Mouse (Mus musculus) embryonic facial prominence, embryonic 12.5 days (tissue): ENCODE data around the gene Gstp2. TPM values are rescaled to one million over a fixed set of nuclear protein-coding genes. Genes with fewer than 3 reads are reported as not detected.

Experiments used
- ATAC-seq: fragments of 200-750 bp; cut with Nextera tagmentation; 2 replicates; pipeline ENCODE4 v1.8.0; 2017; ENCODE audit not compliant: insufficient number of reproducible peaks, insufficient read depth, low FRiP score, low TSS enrichment
- H3K27ac ChIP-seq: fragments of 300-500 bp; sonication (generic); 2 replicates; pipeline ENCODE4 v1.5.1; 2016; ENCODE audit warnings: mild to moderate bottlenecking
- H3K27me3 ChIP-seq: fragments of 300-500 bp; sonication (generic); 2 replicates; pipeline ENCODE4 v1.6.1; 2016; ENCODE audit warnings: mild to moderate bottlenecking, moderate library complexity
- H3K36me3 ChIP-seq: fragments of 300-500 bp; sonication (generic); 2 replicates; pipeline ENCODE4 v1.6.1; 2016; ENCODE audit warnings: mild to moderate bottlenecking
- H3K4me1 ChIP-seq: fragments of 300-500 bp; sonication (generic); 2 replicates; pipeline ENCODE4 v1.6.1; 2016
- H3K4me2 ChIP-seq: fragments of 300-500 bp; sonication (generic); replicated peaks from 2 replicates; pipeline ENCODE4 v1.6.1; 2016; ENCODE audit warnings: mild to moderate bottlenecking, moderate library complexity
- H3K4me3 ChIP-seq: fragments of 300-500 bp; sonication (generic); 2 replicates; pipeline ENCODE4 v1.5.1; 2016; ENCODE audit warnings: mild to moderate bottlenecking
- H3K9ac ChIP-seq: fragments of 300-500 bp; sonication (generic); 2 replicates; pipeline ENCODE4 v1.6.1; 2016; ENCODE audit warnings: mild to moderate bottlenecking, moderate library complexity
- H3K9me3 ChIP-seq: fragments of 300-500 bp; sonication (generic); 2 replicates; pipeline ENCODE4 v1.6.1; 2016; ENCODE audit warnings: mild to moderate bottlenecking, moderate library complexity
- WGBS: fragments of 180-500 bp; shearing (Covaris S2); methylation state at CpG from one replicate; pipeline ENCODE4 v1.1.7; 2016; 5-methylcytosine and 5-hydroxymethylcytosine counted together
- polyA plus RNA-seq: library from polyadenylated mRNA; unstranded; fragments of >200 nt; fragmentation: Nextera tagmentation; extraction: Ambion mirVana; gene quantifications from 2 replicates; pipeline ENCODE4 v1.2.1, GENCODE M21; 2016

The Gstp2 gene
- polyA plus RNA-seq, 1 experiment from 2014 or later = 2.8 TPM

DNA sequence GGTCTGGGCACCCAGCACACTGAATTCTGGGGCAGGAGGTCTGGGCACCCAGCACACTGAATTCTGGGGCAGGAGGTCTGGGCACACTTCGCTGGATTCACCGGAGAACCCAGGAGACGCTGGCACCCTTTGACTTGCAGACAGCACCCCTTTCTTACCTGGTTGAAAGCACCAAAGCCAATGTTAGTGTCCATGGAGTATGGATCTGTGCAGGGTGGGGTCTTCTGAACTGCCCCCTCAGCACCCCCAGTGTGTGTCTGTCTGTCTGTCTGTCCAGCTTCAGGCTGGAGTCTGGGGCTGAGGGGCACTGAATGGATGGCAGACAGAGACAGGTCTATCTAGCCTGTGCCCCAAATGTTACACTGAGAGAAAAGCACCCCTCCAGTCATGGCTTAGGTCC is 54.3 kb downstream of the Gstp2 start:
- H3K9ac ChIP-seq = no peak overlapping the region
- H3K4me3 ChIP-seq = no peak overlapping the region
- H3K36me3 ChIP-seq = no peaks in the 10 kb centered on the region
- H3K27ac ChIP-seq = no peak overlapping the region
- no peaks in the 10 kb centered on the region for H3K27me3 ChIP-seq
- no peak overlapping the region for H3K4me2 ChIP-seq
- WGBS = 94% methylated on average over 3 of the region's 3 CpGs
- no peaks in the 10 kb centered on the region for H3K9me3 ChIP-seq
- H3K4me1 ChIP-seq = peaks cover 4% of the 10 kb centered on the region
- ATAC-seq = no peak

DNA sequence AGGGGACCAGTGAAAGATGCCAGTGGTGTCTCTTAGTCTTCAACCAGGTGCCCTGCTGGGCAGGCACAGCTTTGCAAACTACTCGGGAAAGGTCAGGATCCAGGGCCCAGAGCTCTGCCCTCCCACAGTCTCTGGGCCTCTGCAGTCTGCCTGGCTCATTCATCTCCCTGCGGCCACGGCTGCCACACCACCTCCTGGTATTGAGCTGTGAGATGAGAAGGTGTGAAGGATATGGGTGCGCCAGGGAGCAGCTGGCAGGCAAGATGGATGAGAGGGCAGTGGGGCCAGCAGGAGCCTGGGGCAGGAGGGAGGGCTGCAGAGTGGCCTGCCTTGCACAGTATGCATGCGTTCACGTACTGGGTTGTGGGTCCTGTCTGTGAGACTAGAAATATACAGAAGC is 55.0 kb downstream of the Gstp2 start:
- H3K9me3 ChIP-seq = no peaks in the 10 kb centered on the region
- WGBS = 62% methylated on average over 6 of the region's 6 CpGs
- H3K9ac ChIP-seq = no peak overlapping the region
- no peak for ATAC-seq
- H3K4me2 ChIP-seq = no peak overlapping the region
- H3K4me3 ChIP-seq = no peak overlapping the region
- H3K27ac ChIP-seq = no peak overlapping the region
- peaks cover 11% of the 10 kb centered on the region for H3K4me1 ChIP-seq
- H3K36me3 ChIP-seq = no peaks in the 10 kb centered on the region
- H3K27me3 ChIP-seq = no peaks in the 10 kb centered on the region

Other genes starting within 250 kb of the Gstp2 start
- 64.2 and 68.9 TPM in 2 replicates for gene Chka, start 194.2 kb downstream of the Gstp2 start, polyA plus RNA-seq
- gene Tcirg1, start 138.9 kb downstream of the Gstp2 start, polyA plus RNA-seq = 46.4 and 53.6 TPM in 2 replicates
- gene Ndufs8, start 133.2 kb downstream of the Gstp2 start, polyA plus RNA-seq = 245 and 268 TPM in 2 replicates
- gene Aldh3b1, start 116.2 kb downstream of the Gstp2 start, polyA plus RNA-seq = 0.91 and 1.1 TPM in 2 replicates
- 12.5 and 12.7 TPM in 2 replicates for gene Unc93b1, start 110.8 kb downstream of the Gstp2 start, polyA plus RNA-seq
- gene Aldh3b3, start 87.4 kb downstream of the Gstp2 start, polyA plus RNA-seq = not detected in 2 replicates
- 2.0 and 2.8 TPM in 2 replicates for gene Aldh3b2, start 73.7 kb downstream of the Gstp2 start, polyA plus RNA-seq
- gene Acy3, start 59.5 kb downstream of the Gstp2 start, polyA plus RNA-seq = 3.0 and 3.4 TPM in 2 replicates
- gene Tbx10, start 53.3 kb downstream of the Gstp2 start, polyA plus RNA-seq = not detected in 2 replicates
- 30.0 and 33.2 TPM in 2 replicates for gene Nudt8, start 45.4 kb downstream of the Gstp2 start, polyA plus RNA-seq
- 4.0 and 5.6 TPM in 2 replicates for gene Gm49405, start 45.4 kb downstream of the Gstp2 start, polyA plus RNA-seq
- gene Doc2g, start 42.7 kb downstream of the Gstp2 start, polyA plus RNA-seq = 6.5 and 6.9 TPM in 2 replicates
- gene Ndufv1, start 33.2 kb downstream of the Gstp2 start, polyA plus RNA-seq = 188 and 201 TPM in 2 replicates
- gene Gstp1, start 8.0 kb downstream of the Gstp2 start, polyA plus RNA-seq = 540 and 544 TPM in 2 replicates
- gene Gstp3, start 13.5 kb upstream of the Gstp2 start, polyA plus RNA-seq = not detected in 2 replicates
- gene Cabp2, start 35.6 kb upstream of the Gstp2 start, polyA plus RNA-seq = 0.22 TPM in 1 of 2 replicates, not detected in the other
- 55.6 and 55.7 TPM in 2 replicates for gene Cdk2ap2, start 51.2 kb upstream of the Gstp2 start, polyA plus RNA-seq
- gene Pitpnm1, start 54.0 kb upstream of the Gstp2 start, polyA plus RNA-seq = 8.9 and 10.9 TPM in 2 replicates
- 85.2 and 90.8 TPM in 2 replicates for gene Aip, start 79.8 kb upstream of the Gstp2 start, polyA plus RNA-seq
- not detected in 2 replicates for gene Gpr152, start 93.8 kb upstream of the Gstp2 start, polyA plus RNA-seq
- not detected in 2 replicates for gene Cabp4, start 98.0 kb upstream of the Gstp2 start, polyA plus RNA-seq
- gene Coro1b, start 102.6 kb upstream of the Gstp2 start, polyA plus RNA-seq = 128 and 135 TPM in 2 replicates
- gene Ptprcap, start 107.6 kb upstream of the Gstp2 start, polyA plus RNA-seq = 0.89 and 2.1 TPM in 2 replicates
- 59.7 and 71.7 TPM in 2 replicates for gene Rps6kb2, start 117.3 kb upstream of the Gstp2 start, polyA plus RNA-seq
- gene Carns1, start 129.5 kb upstream of the Gstp2 start, polyA plus RNA-seq = 2.6 and 3.7 TPM in 2 replicates
- 1.2 and 1.9 TPM in 2 replicates for gene Tbc1d10c, start 145.3 kb upstream of the Gstp2 start, polyA plus RNA-seq
- gene Ppp1ca, start 146.0 kb upstream of the Gstp2 start, polyA plus RNA-seq = 782 and 783 TPM in 2 replicates
- gene Rad9a, start 155.6 kb upstream of the Gstp2 start, polyA plus RNA-seq = 42.7 and 45.2 TPM in 2 replicates
- gene Clcf1, start 168.2 kb upstream of the Gstp2 start, polyA plus RNA-seq = 8.5 and 9.7 TPM in 2 replicates
- gene AC109138.7, start 168.3 kb upstream of the Gstp2 start, polyA plus RNA-seq = not detected in 2 replicates
- 14.9 and 21.6 TPM in 2 replicates for gene Pold4, start 185.9 kb upstream of the Gstp2 start, polyA plus RNA-seq
- 11.1 and 11.5 TPM in 2 replicates for gene Ssh3, start 223.2 kb upstream of the Gstp2 start, polyA plus RNA-seq
- 11.0 and 13.4 TPM in 2 replicates for gene Ankrd13d, start 237.1 kb upstream of the Gstp2 start, polyA plus RNA-seq